ENCODE assay signal across 11 mouse cellular contexts in the genomic region with DNA sequence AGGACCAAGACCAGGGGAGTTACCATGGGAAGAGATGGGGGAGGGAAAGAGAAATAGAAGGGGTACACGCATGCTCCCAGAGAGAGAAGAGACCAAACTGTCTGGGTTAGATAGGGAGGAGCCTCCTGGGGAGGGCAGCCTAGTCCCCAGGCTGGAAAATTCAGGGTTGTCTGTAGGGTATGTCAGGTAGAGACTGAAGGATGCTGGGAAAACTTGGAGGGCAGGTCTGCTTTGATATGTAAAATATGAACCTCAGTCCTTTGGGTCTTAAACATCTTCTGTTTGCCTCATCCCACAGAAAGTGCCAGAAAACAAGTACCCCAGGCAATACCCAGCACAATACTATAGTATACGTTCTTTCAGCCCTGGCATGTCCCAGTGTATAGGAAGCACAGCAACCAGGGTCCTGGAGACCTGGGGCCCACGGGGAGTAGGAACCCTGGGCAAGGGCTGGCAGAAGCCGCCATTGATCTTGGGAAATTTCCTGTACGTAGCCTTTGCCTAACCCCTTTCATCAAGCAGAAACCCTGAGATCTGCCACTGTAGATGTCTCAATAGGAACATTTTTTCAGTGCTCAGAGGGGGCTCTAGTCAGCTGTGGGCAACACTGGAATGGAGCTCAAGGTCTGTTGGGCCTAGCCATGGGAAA. TPM values are rescaled to one million over a fixed set of nuclear protein-coding genes. Genes with fewer than 3 reads are reported as not detected.
A peak's percentile ranks its signal among the peaks of the same experiment; 100 is the strongest.
DNase-seq lines count a peak whose midpoint lies in the region; ATAC-seq and TF ChIP-seq lines count a peak whose summit lies in the region.
"Had no signal": no experiment of that assay in that cellular context is flagged by ENCODE, and none has a peak within 500 bp of the region (broad histone marks: within the 10 kb centered on the region; RNA-seq: fewer than 3 reads in every experiment).

No protein-coding gene starts in this region.

- in situ Hi-C loops in ES-E14 (cut with MboI; ENCODE audit: low sequenced_read_pairs in 2 of 2, unreplicated experiment in 2 of 2), result no loop called here

- no peak overlapping the region for H3K4me3 ChIP-seq in heart, embryonic 15.5 days
- peak overlapping the region; percentile 38 to 42; a peak in 3 of 4 replicates for H3K4me3 ChIP-seq in ES-E14 (ENCODE audit: insufficient read depth in 1 of 2, low read depth in 1 of 2, low read length in 2 of 2, poor library complexity in 1 of 2, severe bottlenecking in 1 of 2)
- no peak overlapping the region for H3K4me3 ChIP-seq in forebrain, postnatal 0 days (ENCODE audit: low read depth, low read length)
- H3K4me3 ChIP-seq in midbrain, embryonic 11.5 days (ENCODE audit: low read depth, low read length), result no peak overlapping the region
- H3K4me3 ChIP-seq: megakaryocyte, embryonic 14.5 days had no signal

- H3K27ac ChIP-seq in heart, embryonic 15.5 days, result peak overlapping the region; percentile 43; the same call in 1 of the 2 replicates
- peak overlapping the region; percentile 95 for H3K27ac ChIP-seq in ES-E14 (ENCODE audit: insufficient read depth, low read depth, low read length, poor library complexity, severe bottlenecking)
- H3K27ac ChIP-seq in forebrain, postnatal 0 days (ENCODE audit: low read depth, low read length), result peak overlapping the region; percentile 64
- H3K27ac ChIP-seq in midbrain, embryonic 11.5 days (ENCODE audit: low read depth, low read length), result peak overlapping the region; percentile 78

- TF ChIP-seq CTCF in forebrain, postnatal 0 days (IDR thresholded peaks at IDR 0.05; ENCODE audit: low read depth), result 0 out of 2 replicates have a peak, but pooled peaks have one; percentile 5

- intact Hi-C loops in heart, postnatal 36 days (cut with DNase I), result no loop called here

- WGBS in heart, embryonic 15.5 days, result 70% methylated on average over 5 of the region's 5 CpGs
- 24% methylated on average over 5 of the region's 5 CpGs for WGBS in forebrain, postnatal 0 days
- WGBS in midbrain, embryonic 11.5 days, result 40% methylated on average over 5 of the region's 5 CpGs

- no peak for ATAC-seq in heart, embryonic 15.5 days (replicated peaks; ENCODE audit: insufficient number of reproducible peaks, insufficient read depth, low FRiP score, low read depth)
- no peak for ATAC-seq in forebrain, postnatal 0 days
- ATAC-seq in midbrain, embryonic 11.5 days (ENCODE audit: low FRiP score), result no peak; the same call in 1 of the 2 replicates

- no peak overlapping the region for H3K4me2 ChIP-seq in heart, embryonic 15.5 days
- no peak overlapping the region for H3K4me2 ChIP-seq in forebrain, postnatal 0 days (ENCODE audit: low read depth)
- H3K4me2 ChIP-seq in midbrain, embryonic 11.5 days, result peak overlapping the region; percentile 25; the same call in 1 of the 2 replicates

- no peaks in the 10 kb centered on the region for H3K27me3 ChIP-seq in heart, embryonic 15.5 days
- no peaks in the 10 kb centered on the region for H3K27me3 ChIP-seq in forebrain, postnatal 0 days (ENCODE audit: insufficient read depth, low read length)
- H3K27me3 ChIP-seq in midbrain, embryonic 11.5 days (ENCODE audit: control insufficient read depth, insufficient read depth, low read length), result no peaks in the 10 kb centered on the region

- no peak for DNase-seq in heart, postnatal 36 days
- no peak for DNase-seq in ES-E14 (ENCODE audit: low read depth, low spot score)
- no peak for DNase-seq in forebrain, postnatal 0 days
- DNase-seq in midbrain, embryonic 11.5 days (ENCODE audit: low spot score, missing footprints), result no peak
- DNase-seq in adrenal gland, postnatal 4 days (ENCODE audit: low spot score in 2 of 2), result no peak
- no peak for DNase-seq in left cerebral cortex, adult 11 months (ENCODE audit: low spot score)
- DNase-seq in kidney, adult 9 months, result no peak
- DNase-seq: adrenal gland, postnatal 14 days; layer of hippocampus, postnatal 36 days had no signal

- H3K36me3 ChIP-seq in heart, embryonic 15.5 days, result peaks cover 5% of the 10 kb centered on the region; the same call in 1 of the 2 replicates
- H3K36me3 ChIP-seq in ES-E14 (ENCODE audit: control insufficient read depth, insufficient read depth, low read length, poor library complexity, severe bottlenecking), result peaks cover 42% of the 10 kb centered on the region
- peaks cover 25% of the 10 kb centered on the region; the same call in 1 of the 2 replicates for H3K36me3 ChIP-seq in forebrain, postnatal 0 days (ENCODE audit: insufficient read depth)
- peaks cover 10% of the 10 kb centered on the region for H3K36me3 ChIP-seq in midbrain, embryonic 11.5 days (ENCODE audit: control insufficient read depth, insufficient read depth, low read length)

- 0 out of 2 replicates have a peak overlapping the region, but pooled peaks have one; percentile 11 for H3K9ac ChIP-seq in heart, embryonic 15.5 days
- peak overlapping the region; percentile 57; the same call in 1 of the 2 replicates for H3K9ac ChIP-seq in ES-E14 (ENCODE audit: insufficient read depth, low read depth, low read length, poor library complexity, severe bottlenecking)
- H3K9ac ChIP-seq in forebrain, postnatal 0 days, result no peak overlapping the region
- peak overlapping the region; percentile 20 for H3K9ac ChIP-seq in midbrain, embryonic 11.5 days (ENCODE audit: low read length)

- no peaks in the 10 kb centered on the region for H3K9me3 ChIP-seq in heart, embryonic 15.5 days (replicated peaks)
- no peaks in the 10 kb centered on the region for H3K9me3 ChIP-seq in ES-E14 (ENCODE audit: control insufficient read depth, insufficient read depth, low read depth, low read length)
- H3K9me3 ChIP-seq in forebrain, postnatal 0 days (ENCODE audit: low read length), result no peaks in the 10 kb centered on the region
- H3K9me3 ChIP-seq in midbrain, embryonic 11.5 days (ENCODE audit: control insufficient read depth, low read length), result no peaks in the 10 kb centered on the region
- H3K9me3 ChIP-seq: megakaryocyte, embryonic 14.5 days had no signal

- peaks cover 73% of the 10 kb centered on the region for H3K4me1 ChIP-seq in heart, embryonic 15.5 days (replicated peaks)
- H3K4me1 ChIP-seq in ES-E14 (ENCODE audit: control insufficient read depth in 2 of 2, insufficient read depth in 2 of 2, low read length in 2 of 2, poor library complexity in 1 of 2), result peaks cover 24 to 59% of the 10 kb centered on the region in 2 experiments; a peak in 3 of 4 replicates
- H3K4me1 ChIP-seq in forebrain, postnatal 0 days (ENCODE audit: insufficient read depth), result peaks cover 50% of the 10 kb centered on the region
- peaks cover 77% of the 10 kb centered on the region for H3K4me1 ChIP-seq in midbrain, embryonic 11.5 days (ENCODE audit: control insufficient read depth, insufficient read depth, low read length)

TF ChIP-seq in ES-E14, 5 proteins besides CTCF, POLR2A, EP300 and RAD21:
- TF ChIP-seq CHD2 (IDR thresholded peaks at IDR 0.05; ENCODE audit: low read depth, low read length) (no peak), ZC3H11A (IDR thresholded peaks at IDR 0.05; ENCODE audit: borderline replicate concordance, low read depth, low read length) (no peak), HCFC1 (IDR thresholded peaks at IDR 0.05; ENCODE audit: borderline replicate concordance, insufficient read depth, low read length) (no peak)

RNA-seq across cellular contexts. Expression of a gene that starts 9.0 kb away (rescaled TPM):
- polyA plus RNA-seq in heart, embryonic 15.5 days (2015; fragmentation: Nextera tagmentation; extraction: Ambion mirVana), result 38.0 and 51.4 TPM in 2 replicates
- 10 to 100 TPM; 34.8 to 42.1 TPM for total RNA-seq in heart, postnatal 36 days (2021)
- total RNA-seq in ES-E14 (2012; rRNA removed), result 214 and 296 TPM in 2 replicates
- 218 and 261 TPM in 2 replicates for total RNA-seq in forebrain, postnatal 0 days (2014; rRNA removed)
- 48.2 and 61.3 TPM in 2 replicates for polyA plus RNA-seq in forebrain, postnatal 0 days (2015; fragmentation: Nextera tagmentation; extraction: Ambion mirVana)
- polyA plus RNA-seq in midbrain, embryonic 11.5 days (2014; fragmentation: Nextera tagmentation; extraction: Ambion mirVana), result 62.2 and 68.2 TPM in 2 replicates
- total RNA-seq in adrenal gland, postnatal 4 days (2021), result 100 to 1,000 TPM in 1 of 2 experiments, 10 to 100 TPM in 1; 92.2 to 139 TPM

RNA-seq across cellular contexts. Expression of a gene that starts 12.3 kb away (rescaled TPM):
- 2.7 and 8.7 TPM in 2 replicates for polyA plus RNA-seq in heart, embryonic 15.5 days (2015; fragmentation: Nextera tagmentation; extraction: Ambion mirVana)
- total RNA-seq in heart, postnatal 36 days (2021), result 1 to 10 TPM; 3.5 to 7.0 TPM
- 0.67 and 0.79 TPM in 2 replicates for total RNA-seq in ES-E14 (2012; rRNA removed)
- 1.4 and 2.2 TPM in 2 replicates for total RNA-seq in forebrain, postnatal 0 days (2014; rRNA removed)
- 2.4 and 3.4 TPM in 2 replicates for polyA plus RNA-seq in forebrain, postnatal 0 days (2015; fragmentation: Nextera tagmentation; extraction: Ambion mirVana)
- 0.25 and 0.30 TPM in 2 replicates for polyA plus RNA-seq in midbrain, embryonic 11.5 days (2014; fragmentation: Nextera tagmentation; extraction: Ambion mirVana)
- total RNA-seq in adrenal gland, postnatal 4 days (2021), result 1 to 10 TPM; 1.9 to 2.8 TPM

RNA-seq across cellular contexts. Expression of a gene that starts 14.8 kb away (rescaled TPM):
- 3.0 and 5.0 TPM in 2 replicates for polyA plus RNA-seq in heart, embryonic 15.5 days (2015; fragmentation: Nextera tagmentation; extraction: Ambion mirVana)
- 1 to 10 TPM; 7.7 to 8.4 TPM for total RNA-seq in heart, postnatal 36 days (2021)
- total RNA-seq in ES-E14 (2012; rRNA removed), result 0.21 and 0.27 TPM in 2 replicates
- total RNA-seq in forebrain, postnatal 0 days (2014; rRNA removed), result 3.5 and 5.7 TPM in 2 replicates
- polyA plus RNA-seq in forebrain, postnatal 0 days (2015; fragmentation: Nextera tagmentation; extraction: Ambion mirVana), result 1.8 and 3.4 TPM in 2 replicates
- polyA plus RNA-seq in midbrain, embryonic 11.5 days (2014; fragmentation: Nextera tagmentation; extraction: Ambion mirVana), result 2.4 TPM in 2 replicates
- 1 to 10 TPM; 3.7 to 4.8 TPM for total RNA-seq in adrenal gland, postnatal 4 days (2021)

RNA-seq across cellular contexts. Expression of a gene that starts 27.4 kb away (rescaled TPM):
- 9.7 and 10.8 TPM in 2 replicates for polyA plus RNA-seq in heart, embryonic 15.5 days (2015; fragmentation: Nextera tagmentation; extraction: Ambion mirVana)
- total RNA-seq in heart, postnatal 36 days (2021), result 100 to 1,000 TPM; 208 to 223 TPM
- total RNA-seq in ES-E14 (2012; rRNA removed), result 0.16 and 0.18 TPM in 2 replicates
- total RNA-seq in forebrain, postnatal 0 days (2014; rRNA removed), result 1.1 and 1.3 TPM in 2 replicates
- polyA plus RNA-seq in forebrain, postnatal 0 days (2015; fragmentation: Nextera tagmentation; extraction: Ambion mirVana), result 0.69 and 0.86 TPM in 2 replicates
- polyA plus RNA-seq in midbrain, embryonic 11.5 days (2014; fragmentation: Nextera tagmentation; extraction: Ambion mirVana), result 0.81 and 1.2 TPM in 2 replicates
- total RNA-seq in adrenal gland, postnatal 4 days (2021), result 1 to 10 TPM; 4.1 to 4.7 TPM

RNA-seq across cellular contexts. Expression of a gene that starts 46.4 kb away (rescaled TPM):
- polyA plus RNA-seq in heart, embryonic 15.5 days (2015; fragmentation: Nextera tagmentation; extraction: Ambion mirVana), result 11.6 and 17.5 TPM in 2 replicates
- 10 to 100 TPM in 1 of 2 experiments, 1 to 10 TPM in 1; 9.2 to 10.2 TPM for total RNA-seq in heart, postnatal 36 days (2021)
- 15.2 and 31.2 TPM in 2 replicates for total RNA-seq in ES-E14 (2012; rRNA removed)
- 37.2 and 43.7 TPM in 2 replicates for total RNA-seq in forebrain, postnatal 0 days (2014; rRNA removed)
- polyA plus RNA-seq in forebrain, postnatal 0 days (2015; fragmentation: Nextera tagmentation; extraction: Ambion mirVana), result 11.8 and 14.3 TPM in 2 replicates
- 15.6 and 18.1 TPM in 2 replicates for polyA plus RNA-seq in midbrain, embryonic 11.5 days (2014; fragmentation: Nextera tagmentation; extraction: Ambion mirVana)
- 10 to 100 TPM; 26.9 to 27.8 TPM for total RNA-seq in adrenal gland, postnatal 4 days (2021)

Comparison
In these comparisons a context has a peak if more than half of its experiments do, and no peak if none do; other contexts are left out.
1. H3K27ac ChIP-seq: peak in every context shown above with its lines; median percentile 95 in ES-E14; 78 in midbrain, embryonic 11.5 days; 64 in forebrain, postnatal 0 days; 43 in heart, embryonic 15.5 days.
2. H3K4me3 ChIP-seq: peak in ES-E14 (2 of 2); none in heart, embryonic 15.5 days (single experiment), forebrain, postnatal 0 days (single experiment) and midbrain, embryonic 11.5 days (single experiment).